Mouse (Mus musculus) gastrocnemius, adult 2 months (tissue): Measurements from ENCODE around the gene Msrb3. TPM values are rescaled to one million over a fixed set of nuclear protein-coding genes. Genes with fewer than 3 reads are reported as not detected.
A peak's percentile ranks its signal among the peaks of the same experiment; 100 is the strongest.

ENCODE experiments used
- DNase-seq: peaks from one replicate; pipeline ENCODE4 v3.0.0; 2022
- H3K27ac ChIP-seq: fragments of 200-600 bp; 2 replicates; pipeline ENCODE4 v1.8.1; 2022; ENCODE audit warnings: mild to moderate bottlenecking
- H3K4me3 ChIP-seq: fragments of 200-600 bp; 2 replicates; pipeline ENCODE4 v1.8.1; 2022; ENCODE audit warnings: mild to moderate bottlenecking, moderate library complexity
- CTCF ChIP-seq: fragments of 200-600 bp; IDR thresholded peaks from 2 replicates; pipeline ENCODE4 v1.8.1; 2022; ENCODE audit warnings: antibody characterized with exemption, mild to moderate bottlenecking, moderate library complexity
- intact Hi-C: fragments of 180-260 bp; cut with DNase I; formaldehyde crosslinking; loops from one replicate; pipeline ENCODE4 v1.15.1; 2025
- total RNA-seq, 2 experiments: library from RNA; stranded (reverse); gene quantifications; 2 replicates each; pipeline ENCODE4 v1.2.3; 2021

The Msrb3 gene
- total RNA-seq, 2 experiments from 2014 or later: 111 to 116 TPM

DNA sequence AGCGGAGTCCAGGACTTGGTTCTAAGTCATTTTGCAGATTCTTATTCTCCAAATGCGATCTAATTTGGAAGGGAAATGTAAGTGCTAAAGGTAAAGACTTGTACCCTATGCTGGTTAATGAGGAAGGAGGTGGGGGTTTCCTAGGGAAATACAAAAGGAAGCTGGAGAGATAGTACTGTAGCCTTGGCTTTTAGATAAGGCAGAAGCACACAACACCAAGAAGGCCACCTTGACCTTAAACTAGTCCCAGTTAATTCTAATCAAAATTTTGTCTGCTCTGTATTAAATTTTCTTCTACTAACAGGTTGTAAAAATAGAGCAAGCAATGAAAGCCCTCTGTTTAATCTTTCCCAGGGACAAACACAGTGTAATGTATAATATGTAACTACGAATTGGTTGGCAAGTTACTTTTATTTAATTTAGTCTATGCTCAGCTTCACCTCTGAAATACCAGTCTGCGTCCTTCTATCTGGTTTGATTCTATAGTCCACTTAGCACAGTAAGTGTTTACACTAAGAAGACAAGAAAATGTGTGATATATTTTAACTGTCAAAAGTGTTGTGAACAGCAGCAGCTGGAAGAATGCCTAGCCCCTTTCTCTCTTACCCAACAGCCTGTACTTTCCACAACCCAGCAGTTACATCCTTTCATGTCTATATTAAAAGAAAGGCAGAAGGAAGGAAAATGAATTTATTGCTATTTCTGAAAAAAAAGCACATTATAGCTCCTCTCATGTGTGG is 87.9 kb downstream of the Msrb3 start:
- no peak for DNase-seq
- Histone ChIP-seq H3K4me3 (no peak overlapping the region), H3K27ac (0 out of 2 replicates have a peak overlapping the region, but pooled peaks have one; percentile 9)
- TF ChIP-seq CTCF: no peak
- intact Hi-C loops: no loop called here

DNA sequence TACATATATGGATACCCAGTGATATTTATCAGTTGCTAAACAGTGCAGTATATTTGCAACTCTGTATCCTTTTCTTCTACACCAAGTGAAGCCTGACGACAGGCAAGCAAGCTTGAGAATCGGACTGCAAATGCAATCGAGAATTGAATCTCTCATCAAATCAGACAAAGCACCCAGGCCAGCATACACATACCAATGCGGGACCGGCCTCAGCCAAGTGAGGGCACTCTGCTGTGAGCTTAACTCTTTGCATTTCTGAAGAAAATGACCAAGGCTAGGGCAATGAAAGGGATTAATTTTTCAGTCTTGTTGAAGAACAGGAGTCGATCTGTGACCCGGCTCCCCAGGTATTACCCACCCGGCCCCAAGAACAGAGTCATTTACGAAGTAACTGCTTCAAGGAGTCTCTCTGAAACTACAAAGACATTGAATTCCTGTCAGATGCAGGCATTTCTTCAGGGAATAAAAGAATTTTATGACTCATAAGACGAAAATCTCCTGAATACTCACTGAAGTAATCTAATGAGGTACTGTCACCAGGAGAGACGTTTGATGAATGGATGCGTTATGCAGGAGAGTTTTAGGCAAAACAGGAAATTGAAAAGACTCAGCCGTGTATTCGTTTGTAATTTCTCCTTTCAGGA is 88.7 kb downstream of the Msrb3 start:
- Histone ChIP-seq H3K27ac (0 out of 2 replicates have a peak overlapping the region, but pooled peaks have one; percentile 9), H3K4me3 (no peak overlapping the region)
- TF ChIP-seq CTCF: no peak
- DNase-seq: no peak
- intact Hi-C loops: no loop called here

DNA sequence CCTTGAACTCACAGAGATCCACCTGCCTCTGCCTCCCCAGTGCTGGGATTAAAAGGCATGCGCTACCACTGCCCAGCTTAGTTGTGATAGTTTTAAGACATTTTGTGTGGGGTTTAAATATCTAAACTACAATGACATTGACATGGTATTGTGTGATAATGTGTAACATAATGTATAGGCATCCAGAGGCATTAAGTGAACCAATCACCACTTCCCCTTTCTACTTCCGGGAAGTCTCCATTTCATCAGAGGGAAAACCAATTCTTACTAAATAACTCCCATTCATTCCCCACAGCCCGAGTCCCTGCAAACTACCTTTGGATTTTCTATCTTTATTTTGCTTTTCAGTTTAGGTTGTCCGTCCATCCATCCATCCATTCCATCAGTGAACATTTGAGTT is 90.7 kb downstream of the Msrb3 start:
- no peak for DNase-seq
- no peak for TF ChIP-seq CTCF
- no peak overlapping the region for H3K4me3 ChIP-seq
- intact Hi-C loops: no loop called here
- H3K27ac ChIP-seq: no peak overlapping the region

DNA sequence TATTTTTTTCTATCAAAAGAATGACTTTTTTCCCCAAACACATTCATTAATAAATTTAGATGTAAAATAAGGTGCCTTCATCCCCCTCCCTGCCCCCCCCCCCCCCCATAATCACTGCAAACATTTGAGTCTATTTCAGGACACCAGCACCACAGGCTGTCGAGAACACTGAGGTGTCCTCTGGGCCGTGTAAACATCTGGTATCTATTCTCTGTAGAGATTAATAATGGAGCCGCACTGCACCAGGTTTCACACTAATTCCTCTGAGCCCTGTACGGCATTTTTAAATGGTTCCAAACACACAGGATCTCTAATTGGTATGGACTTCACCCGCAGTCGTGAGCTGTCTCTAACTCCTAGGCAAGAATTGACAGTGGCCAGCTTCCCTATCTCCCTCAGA is 97.8 kb downstream of the Msrb3 start:
- TF ChIP-seq CTCF: no peak
- no peak overlapping the region for H3K4me3 ChIP-seq
- intact Hi-C loops: no loop called here
- DNase-seq: no peak
- H3K27ac ChIP-seq: no peak overlapping the region

DNA sequence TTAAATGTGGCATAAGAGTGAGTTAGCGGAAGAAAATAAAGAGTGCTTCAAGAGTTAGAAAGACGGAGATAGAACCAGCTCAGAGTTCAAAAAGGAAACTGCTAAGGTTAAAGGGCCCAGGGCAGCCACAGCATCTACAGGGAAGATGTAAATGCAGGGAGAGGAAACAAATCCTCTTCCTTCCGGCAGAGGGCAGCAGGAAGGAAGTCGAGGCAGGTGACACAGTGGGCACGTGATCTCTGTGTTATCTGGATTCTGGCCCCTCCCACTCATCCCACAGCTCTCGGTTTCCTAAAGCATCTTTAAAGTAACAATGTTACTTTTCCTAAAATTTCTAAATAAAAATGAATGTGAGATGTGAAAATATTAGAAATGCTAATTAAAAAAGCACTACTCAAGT is 99.4 kb downstream of the Msrb3 start:
- intact Hi-C loops: no loop called here
- TF ChIP-seq CTCF: no peak; the same call in 1 of the 2 replicates
- Histone ChIP-seq H3K27ac (no peak overlapping the region), H3K4me3 (no peak overlapping the region)
- no peak for DNase-seq

DNA sequence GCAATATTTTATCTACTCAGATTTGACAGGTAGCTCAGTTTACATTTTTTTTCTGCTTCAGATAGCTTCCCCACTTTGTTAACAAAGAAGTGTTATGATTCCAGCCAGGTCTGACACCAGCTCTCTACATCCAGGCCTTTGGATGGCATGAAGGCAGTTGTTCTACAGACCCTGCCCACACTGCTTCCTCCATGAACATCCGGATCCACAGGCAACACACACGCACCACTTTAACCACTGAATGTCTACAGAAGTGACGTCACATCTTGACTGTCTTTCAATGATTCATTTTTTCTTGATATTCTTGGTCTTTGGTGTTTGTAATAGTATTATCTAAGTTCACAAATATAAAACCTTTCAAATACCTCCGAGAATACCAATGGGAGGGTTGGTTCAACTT is 102.2 kb downstream of the Msrb3 start:
- Histone ChIP-seq H3K4me3 (no peak overlapping the region), H3K27ac (no peak overlapping the region)
- DNase-seq: no peak
- intact Hi-C loops: no loop called here
- TF ChIP-seq CTCF: no peak

DNA sequence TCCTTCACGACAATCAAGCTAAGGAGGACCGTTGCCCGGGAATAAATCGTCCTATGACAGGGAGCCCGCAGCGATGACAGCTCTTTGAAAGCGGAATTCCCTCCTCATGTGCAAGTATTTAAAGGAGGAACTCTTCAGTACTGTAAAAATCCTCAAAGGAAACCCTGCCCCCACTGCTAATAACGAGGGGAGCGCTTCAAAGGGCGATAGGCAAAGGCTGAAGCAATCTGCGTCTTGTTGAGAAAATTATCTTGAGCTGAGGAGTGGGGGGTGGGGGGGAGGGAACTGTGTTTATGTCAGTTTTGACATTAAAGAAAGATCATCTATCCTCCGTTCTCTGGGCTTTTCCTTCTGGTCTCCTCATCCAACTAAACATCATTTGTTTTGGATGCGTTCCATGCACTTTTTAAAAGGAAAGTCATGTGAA is 104.5 kb downstream of the Msrb3 start:
- H3K4me3 ChIP-seq: no peak overlapping the region
- intact Hi-C loops: no loop called here
- DNase-seq: no peak
- H3K27ac ChIP-seq: no peak overlapping the region
- no peak for TF ChIP-seq CTCF

DNA sequence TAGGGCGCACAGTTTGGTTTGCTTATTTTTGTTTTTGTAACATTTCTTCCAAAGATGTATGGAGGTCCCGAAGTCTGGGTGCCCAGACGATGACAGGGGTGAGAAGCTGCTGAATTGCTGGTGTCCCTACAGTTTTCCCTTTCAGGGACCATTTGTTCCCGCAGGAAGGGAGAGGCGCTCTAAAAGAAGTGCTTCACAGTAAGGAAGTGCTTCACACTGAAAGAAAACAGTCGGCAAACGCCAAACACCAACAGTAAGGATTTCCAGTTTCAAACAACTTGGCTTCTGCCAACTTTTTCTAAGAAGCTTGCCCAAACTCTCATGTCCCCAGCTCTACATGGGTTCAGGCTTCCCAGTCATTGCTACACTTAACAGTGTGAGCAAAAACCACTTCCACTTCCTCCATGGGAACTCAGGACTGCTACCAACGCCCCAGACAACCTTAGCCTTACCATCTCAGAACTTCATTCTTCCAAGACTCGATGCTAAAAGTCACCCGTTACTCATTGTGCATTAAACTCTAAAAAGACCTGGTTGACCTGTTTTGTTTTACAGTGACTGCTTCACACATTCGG is 106.6 kb downstream of the Msrb3 start:
- DNase-seq: no peak
- H3K27ac ChIP-seq: no peak overlapping the region
- intact Hi-C loops: no loop called here
- no peak for TF ChIP-seq CTCF
- no peak overlapping the region for H3K4me3 ChIP-seq

DNA sequence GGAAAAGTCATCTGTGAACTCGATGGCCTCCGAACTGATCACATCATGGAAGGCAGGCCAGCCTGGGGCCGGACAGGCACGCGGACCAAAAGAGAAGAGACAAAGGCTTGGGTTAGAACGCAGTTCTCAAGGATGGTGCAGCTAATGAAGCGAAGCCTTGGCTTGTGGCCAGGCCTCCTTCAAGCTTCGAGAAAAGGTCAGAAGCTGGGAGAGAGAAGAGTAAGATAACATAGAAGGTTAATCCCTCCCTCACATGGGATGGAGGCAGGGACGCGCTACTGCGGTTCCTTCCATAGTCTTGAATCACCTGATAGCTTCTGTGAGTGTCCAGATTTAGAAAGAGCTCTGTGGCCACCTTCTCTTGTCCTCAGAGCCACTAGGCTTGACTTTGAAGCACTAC is 107.5 kb downstream of the Msrb3 start:
- no peak overlapping the region for H3K27ac ChIP-seq
- TF ChIP-seq CTCF: no peak
- peak; percentile 36 for DNase-seq
- intact Hi-C loops: no loop called here
- no peak overlapping the region for H3K4me3 ChIP-seq

DNA sequence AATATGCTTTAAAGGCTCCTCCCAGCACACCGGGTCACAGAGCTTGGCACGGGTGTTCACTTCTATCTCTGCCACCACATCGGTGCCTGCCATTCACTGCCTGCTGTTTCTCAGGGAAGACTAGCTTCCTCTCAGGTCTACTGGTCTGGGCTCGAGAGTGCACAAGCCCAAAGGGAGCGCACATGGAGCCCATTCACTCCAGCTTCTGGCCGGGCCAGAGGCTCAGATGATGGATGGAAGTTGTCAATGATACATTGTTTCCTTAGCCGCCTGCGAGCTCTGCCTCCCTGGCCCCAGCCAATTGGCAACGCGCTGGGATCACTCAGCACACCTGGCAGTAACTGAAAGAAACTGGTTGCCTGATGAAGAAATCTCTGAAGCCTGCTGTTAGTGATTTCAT is 111.7 kb downstream of the Msrb3 start:
- Histone ChIP-seq H3K4me3 (no peak overlapping the region), H3K27ac (no peak overlapping the region)
- intact Hi-C loops: no loop called here
- DNase-seq: peak; percentile 61
- TF ChIP-seq CTCF: no peak

DNA sequence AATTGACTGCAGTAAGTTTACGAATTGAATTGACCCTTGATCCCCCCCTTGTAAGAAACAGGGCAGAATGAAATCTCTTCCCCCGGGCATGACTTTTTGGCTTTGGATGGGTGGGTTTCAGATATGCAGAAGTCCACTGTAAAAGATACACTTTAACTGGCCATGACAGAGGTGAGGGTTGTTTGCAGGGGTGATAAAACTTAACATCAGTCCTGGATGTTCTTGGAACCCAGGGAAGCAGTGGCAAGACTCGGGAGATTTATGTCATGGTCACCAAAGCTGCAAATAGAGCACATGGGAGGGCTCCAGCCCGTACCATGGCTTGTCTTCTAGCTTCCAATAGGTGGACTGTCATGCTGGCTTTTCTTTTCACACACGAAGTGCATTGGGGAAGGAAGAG is 114.4 kb downstream of the Msrb3 start:
- intact Hi-C loops: no loop called here
- H3K27ac ChIP-seq: no peak overlapping the region
- H3K4me3 ChIP-seq: no peak overlapping the region
- DNase-seq: no peak
- TF ChIP-seq CTCF: no peak

DNA sequence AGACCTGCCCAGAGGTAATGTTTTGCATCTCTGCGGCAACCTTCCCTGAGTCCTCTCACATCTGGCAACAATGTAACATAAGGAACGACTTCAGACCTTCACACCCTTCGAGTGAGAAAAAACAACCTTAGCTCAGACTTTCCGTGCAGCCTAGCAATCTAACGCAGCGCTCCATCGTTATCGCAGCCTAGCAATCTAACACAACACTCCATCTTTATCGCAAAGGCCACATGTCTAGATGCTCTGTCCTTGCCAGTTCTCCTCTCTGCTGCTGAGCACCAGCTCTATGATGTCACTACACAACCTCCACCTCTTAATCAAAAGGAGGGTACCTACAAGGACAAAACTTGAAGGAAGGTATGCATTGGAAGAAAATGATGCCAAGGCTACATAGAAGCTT is 115.5 kb downstream of the Msrb3 start:
- no peak for TF ChIP-seq CTCF
- Histone ChIP-seq H3K27ac (no peak overlapping the region), H3K4me3 (no peak overlapping the region)
- DNase-seq: no peak
- intact Hi-C loops: no loop called here

DNA sequence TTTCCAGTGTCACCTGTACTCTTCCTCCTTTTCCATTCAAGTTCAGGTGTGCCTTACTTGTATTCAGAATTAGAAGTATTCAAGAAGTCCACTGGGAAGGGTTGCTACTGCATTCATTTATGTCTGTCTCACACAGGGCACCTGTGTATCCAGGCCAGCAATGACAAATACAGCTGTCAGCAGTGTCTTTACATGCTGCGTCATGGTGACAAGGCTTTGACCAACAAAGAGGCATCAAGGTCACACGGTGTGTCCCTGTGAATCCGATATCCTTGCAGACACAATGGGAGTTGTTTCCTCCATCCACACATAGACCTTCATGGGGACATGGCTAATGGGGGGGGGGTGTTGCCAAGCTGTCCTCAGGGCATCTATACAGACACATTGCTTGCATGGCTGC is 121.4 kb downstream of the Msrb3 start:
- DNase-seq: no peak
- Histone ChIP-seq H3K27ac (no peak overlapping the region), H3K4me3 (no peak overlapping the region)
- intact Hi-C loops: no loop called here
- no peak for TF ChIP-seq CTCF

DNA sequence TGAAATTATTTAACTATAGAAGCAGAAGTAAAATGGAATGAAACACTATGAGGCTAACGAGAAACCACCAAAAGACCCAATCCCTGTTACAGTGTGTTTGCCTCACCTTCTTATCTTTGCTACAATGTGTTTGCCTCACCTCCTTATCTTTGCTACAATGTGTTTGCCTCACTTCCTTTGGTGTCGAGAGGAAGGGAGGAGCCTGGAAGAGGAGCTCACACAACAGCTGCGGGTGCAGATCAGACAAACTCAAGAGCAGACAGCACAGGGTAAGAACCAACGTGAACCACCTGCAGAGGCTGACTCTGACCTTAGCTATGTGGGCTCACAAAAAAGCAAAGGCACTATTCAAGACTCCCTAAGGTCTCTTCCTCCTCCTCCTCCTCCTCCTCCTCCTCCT is 123.5 kb downstream of the Msrb3 start:
- intact Hi-C loops: no loop called here
- TF ChIP-seq CTCF: no peak
- H3K4me3 ChIP-seq: no peak overlapping the region
- no peak for DNase-seq
- no peak overlapping the region for H3K27ac ChIP-seq
